Mouse (Mus musculus) bone marrow, adult 2 months (tissue): ENCODE measurements at regions not wholly inside any gene's neighbourhood (a gene's known extent, or its start where the extent isn't known, plus 50 kb on each side); places are given as distances from the start of the nearest gene placed in this dataset.

Experiments used
- CTCF ChIP-seq: fragments of 200-500 bp; IDR thresholded peaks from 2 replicates; pipeline ENCODE4 v1.5.1; 2011; ENCODE audit warnings: low read length, control low read depth; ENCODE audit not compliant: control insufficient read depth, insufficient read depth
- POLR2A ChIP-seq: fragments of 200-500 bp; IDR thresholded peaks from 2 replicates; pipeline ENCODE4 v1.6.1; 2011; ENCODE audit warnings: low read depth, mild to moderate bottlenecking, control low read depth, low read length, borderline replicate concordance; ENCODE audit not compliant: control insufficient read depth

DNA sequence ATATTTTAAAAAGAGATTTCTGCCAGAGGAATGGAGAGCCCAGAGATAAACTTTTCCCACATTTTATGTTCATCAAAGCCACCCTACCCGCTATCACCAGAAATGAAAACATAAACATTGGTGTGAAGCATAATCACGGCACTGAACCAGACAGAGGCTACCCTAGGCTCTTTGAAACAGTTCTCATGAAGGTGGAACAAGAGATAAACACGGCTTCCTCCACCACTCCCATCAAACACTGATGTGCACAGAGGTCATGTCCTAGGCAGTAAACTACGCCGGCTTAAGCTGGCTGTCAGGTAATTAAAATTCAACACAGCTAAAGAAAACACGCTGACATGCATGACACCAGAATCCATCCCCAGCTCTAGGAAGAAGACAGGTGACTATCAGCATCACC lies 182.5 kb downstream of the Mreg start:
- TF ChIP-seq CTCF (no peak), POLR2A (no peak)
